Mouse (Mus musculus): Measurements from ENCODE around the gene Tsga10. TPM values are rescaled to one million over a fixed set of nuclear protein-coding genes. Genes with fewer than 3 reads are reported as not detected.
A peak's percentile ranks its signal among the peaks of the same experiment; 100 is the strongest.

The Tsga10 gene
- 10 to 100 TPM; 20.1 to 29.9 (median 23.7) TPM for total RNA-seq (2022)

DNA sequence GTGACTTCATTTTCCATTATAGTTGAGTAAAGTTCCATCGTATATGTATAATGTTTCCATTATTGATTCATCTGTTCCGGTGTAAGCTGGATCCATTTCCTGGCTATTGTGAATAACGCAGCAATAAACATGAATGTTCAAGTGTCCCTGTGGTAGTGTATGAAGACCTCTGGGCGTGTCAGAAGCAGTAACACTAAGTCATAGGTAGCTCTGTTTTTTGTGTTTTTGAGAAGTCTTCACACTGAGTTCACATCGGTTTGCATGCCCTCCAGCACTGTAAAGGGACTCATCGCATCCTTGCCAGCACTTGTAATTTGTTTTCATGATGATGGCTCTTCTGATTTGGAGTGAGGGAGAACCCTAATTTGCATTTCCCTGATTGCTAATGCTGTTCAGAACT is at the start of gene Tsga10:
Gene Tsga10, minus strand, starts transcription at position 144 of the 400 bp plus-strand sequence.
- DNase-seq (ENCODE audit: low spot score in 2 of 2) = no peak

DNA sequence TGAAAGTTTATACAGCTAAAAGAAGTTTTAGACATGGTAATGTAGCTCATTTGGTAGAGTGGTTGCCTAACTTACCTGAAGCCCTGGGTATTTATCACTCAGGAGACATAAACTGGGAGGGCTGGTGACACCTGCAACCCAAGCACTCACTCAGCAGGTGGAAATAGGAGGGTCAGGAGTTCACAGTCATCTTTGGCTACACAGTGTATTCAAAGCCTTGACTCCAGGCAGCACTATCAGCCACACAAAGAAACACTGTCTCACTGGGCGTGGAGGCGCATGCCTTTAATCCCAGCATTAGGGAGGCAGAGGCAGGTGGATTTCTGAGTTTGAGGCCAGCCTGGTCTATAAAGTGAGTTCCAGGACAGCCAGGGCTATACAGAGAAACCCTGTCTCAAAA is 46.5 kb upstream of the Tsga10 start:
- no peak for DNase-seq (ENCODE audit: low spot score in 2 of 2)

DNA sequence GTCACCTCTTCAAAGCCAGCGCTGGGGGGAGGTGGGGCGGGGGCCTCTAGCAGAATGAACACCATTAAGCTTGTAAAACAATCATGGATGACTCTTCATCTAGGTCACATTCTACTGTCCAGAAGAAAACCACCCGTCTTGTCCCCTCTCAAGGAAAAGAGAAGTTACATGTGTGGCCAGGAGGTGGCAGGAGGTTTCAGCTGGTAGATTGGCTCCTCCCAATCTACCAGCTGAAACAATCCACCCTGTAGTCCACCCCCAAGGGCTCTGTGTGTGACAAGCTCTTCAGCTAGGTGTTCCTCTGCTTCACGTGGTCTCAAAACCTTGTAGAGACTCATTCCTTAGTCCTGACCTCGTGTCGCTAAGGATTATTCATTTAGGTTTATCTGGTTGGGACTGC is 36.9 kb upstream of the Tsga10 start:
- no peak for DNase-seq (ENCODE audit: low spot score in 2 of 2)

- no peak for DNase-seq (ENCODE audit: low spot score in 2 of 2)
Observed at GRCm38 (mm10) chr1:37900288-37900687, 34.1 kb upstream of the Tsga10 start.

- DNase-seq (ENCODE audit: low spot score in 2 of 2) = no peak
Observed at GRCm38 (mm10) chr1:37899816-37900215, 33.6 kb upstream of the Tsga10 start.

DNA sequence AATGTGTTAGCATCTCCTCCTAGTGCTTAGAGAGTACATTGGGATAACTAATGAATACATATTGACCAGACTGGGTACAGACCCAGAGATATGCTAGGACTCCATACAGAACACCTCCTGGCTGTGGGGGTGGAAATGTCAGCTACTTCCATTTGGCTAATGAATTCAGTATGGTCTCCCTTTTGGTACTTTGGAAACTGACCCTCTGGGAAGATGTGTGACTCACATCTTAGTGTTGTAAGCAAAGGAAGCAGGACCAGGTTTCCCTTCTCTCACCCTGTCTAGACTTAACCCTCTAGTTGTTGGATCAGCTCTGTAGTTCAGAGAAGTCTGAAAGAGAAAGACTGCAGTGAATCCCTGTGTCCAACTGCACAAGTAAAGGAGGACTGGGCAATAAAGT is 28.4 kb upstream of the Tsga10 start:
- DNase-seq (ENCODE audit: low spot score in 2 of 2) = no peak

GRCm38 (mm10) chr1:37891400-37891799 is 25.2 kb upstream of the Tsga10 start:
- DNase-seq (ENCODE audit: low spot score in 2 of 2) = no peak

- peak; percentile 83 to 90 for DNase-seq (ENCODE audit: low spot score in 2 of 2)
Observed at GRCm38 (mm10) chr1:37890025-37890652, 23.9 kb upstream of the Tsga10 start, which contains the start of the genes Mitd1 and Mrpl30. Gene Mitd1, minus strand, starts transcription at chr1:37890411. Gene Mrpl30, plus strand, starts transcription at chr1:37890477.

- no peak for DNase-seq (ENCODE audit: low spot score in 2 of 2)
Observed at GRCm38 (mm10) chr1:37889206-37889605, 23.0 kb upstream of the Tsga10 start.

GRCm38 (mm10) chr1:37884451-37884850 is 18.2 kb upstream of the Tsga10 start:
- DNase-seq (ENCODE audit: low spot score in 2 of 2) = no peak

DNA sequence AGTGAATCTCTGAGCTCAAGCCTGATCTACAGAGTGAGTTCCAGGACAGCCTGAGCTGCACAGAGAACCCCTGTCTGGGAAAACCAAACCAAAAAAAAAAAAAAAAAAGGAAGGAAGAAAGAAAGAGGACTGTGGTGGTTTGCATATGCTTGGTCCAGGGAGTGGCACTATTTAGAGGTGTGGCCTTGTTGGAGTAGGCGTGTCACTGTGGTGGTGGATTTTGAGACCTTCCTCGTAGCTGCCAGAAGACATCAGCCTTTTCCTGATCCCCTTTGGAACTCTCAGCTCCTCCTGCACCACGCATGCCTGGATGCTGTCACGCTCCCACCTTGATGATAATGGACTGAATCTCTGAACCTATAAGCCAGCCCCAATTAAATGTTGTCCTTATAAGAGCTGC is 17.2 kb upstream of the Tsga10 start:
- no peak for DNase-seq (ENCODE audit: low spot score in 2 of 2)

GRCm38 (mm10) chr1:37877736-37878460 is 11.7 kb upstream of the Tsga10 start:
- DNase-seq (ENCODE audit: low spot score in 2 of 2) = no peak

GRCm38 (mm10) chr1:37873157-37873556 is 6.9 kb upstream of the Tsga10 start:
- DNase-seq (ENCODE audit: low spot score in 2 of 2) = no peak

DNA sequence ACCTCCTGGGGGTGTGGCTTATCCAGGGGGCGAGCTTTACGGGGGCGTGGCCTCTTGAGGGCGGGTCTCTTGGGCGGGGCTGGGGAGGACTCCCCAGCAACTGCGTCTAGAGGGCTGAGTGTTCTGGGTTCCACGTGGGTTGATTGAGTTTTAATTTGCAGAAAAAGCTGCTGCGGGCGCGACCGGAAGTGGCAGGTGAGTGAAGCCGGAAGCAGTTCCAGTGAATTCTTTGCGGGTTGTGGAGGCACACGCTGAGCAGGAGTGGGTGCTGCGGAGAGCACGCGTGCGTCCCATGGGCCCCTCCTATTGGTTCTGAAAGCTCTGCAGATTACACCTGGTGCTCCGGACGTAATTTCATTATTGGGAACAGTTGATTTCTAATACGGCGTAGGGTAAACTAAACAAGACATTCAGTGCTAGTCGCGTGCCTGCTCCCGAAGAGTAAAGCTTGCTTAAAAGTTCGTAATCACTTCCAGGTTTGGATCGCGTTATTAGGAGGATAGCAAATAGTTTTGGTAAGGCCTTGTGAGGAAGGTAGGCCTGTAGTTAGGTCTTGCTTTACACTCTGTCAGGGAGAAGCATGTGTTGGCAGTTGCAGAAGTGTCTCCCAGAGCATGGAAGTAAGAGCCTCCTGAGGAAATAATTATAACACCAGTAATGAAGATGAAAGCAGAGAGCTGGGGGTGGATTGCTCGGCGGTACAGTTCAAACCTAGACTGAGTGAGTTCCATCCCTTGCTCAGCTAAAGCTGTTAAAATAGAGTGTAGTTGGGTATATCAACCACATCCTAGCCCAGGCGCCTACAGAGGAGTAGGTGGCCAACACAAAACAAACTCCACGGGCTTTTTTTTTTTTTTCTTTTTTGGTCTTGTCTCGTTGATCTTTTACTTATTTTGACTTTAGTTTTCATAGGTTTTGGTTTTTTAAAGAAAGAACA is 6.2 kb upstream of the Tsga10 start:
- peak; percentile 77 to 83 for DNase-seq (ENCODE audit: low spot score in 2 of 2)

- DNase-seq (ENCODE audit: low spot score in 2 of 2) = no peak
Observed at GRCm38 (mm10) chr1:37871704-37872103, 5.5 kb upstream of the Tsga10 start, which contains the start of gene Lipt1. Gene Lipt1, plus strand, starts transcription at chr1:37871738.

GRCm38 (mm10) chr1:37869362-37869761 is 3.1 kb upstream of the Tsga10 start:
- DNase-seq (ENCODE audit: low spot score in 2 of 2) = no peak

DNA sequence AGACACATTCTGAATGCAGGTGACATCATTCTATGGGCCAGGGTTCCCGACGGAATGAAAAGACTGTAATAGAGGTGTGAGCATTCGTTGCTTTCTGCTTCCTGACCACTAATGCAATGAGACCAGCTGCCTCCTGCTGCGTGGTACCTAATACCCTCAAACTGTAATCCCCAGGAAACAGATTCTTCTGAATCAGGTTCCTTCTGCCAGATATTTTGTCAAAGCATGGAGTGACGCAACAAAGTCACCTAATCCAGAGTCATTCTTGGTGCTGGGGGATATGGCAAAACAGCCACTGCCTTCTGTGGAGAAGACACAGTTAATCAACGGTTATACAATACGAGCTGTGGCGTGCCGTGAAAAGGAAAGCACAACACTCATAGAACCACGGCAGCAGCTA is 2.4 kb upstream of the Tsga10 start:
- DNase-seq (ENCODE audit: low spot score in 2 of 2) = no peak

GRCm38 (mm10) chr1:37867684-37868322 is 1.6 kb upstream of the Tsga10 start:
- DNase-seq (ENCODE audit: low spot score in 2 of 2) = no peak

DNA sequence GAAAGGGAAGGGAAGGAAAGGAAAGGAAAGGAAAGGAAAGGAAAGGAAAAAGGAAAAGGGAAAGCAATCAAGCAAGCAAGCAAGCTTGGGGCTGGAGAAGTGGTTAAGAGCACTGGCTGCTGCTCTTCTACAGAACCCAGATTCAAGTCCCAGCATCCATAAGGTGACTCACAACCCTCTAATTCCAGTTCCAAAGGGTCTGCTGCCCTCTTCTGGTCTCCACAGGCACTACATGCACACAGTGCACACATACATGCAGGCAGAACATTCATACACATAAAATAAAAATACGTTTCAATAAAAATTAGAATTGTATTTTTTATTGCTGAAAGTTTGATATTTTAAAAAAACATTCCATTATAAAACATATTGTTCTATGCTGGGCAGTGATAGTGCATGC is 827 bp upstream of the Tsga10 start:
- no peak for DNase-seq (ENCODE audit: low spot score in 2 of 2)

DNA sequence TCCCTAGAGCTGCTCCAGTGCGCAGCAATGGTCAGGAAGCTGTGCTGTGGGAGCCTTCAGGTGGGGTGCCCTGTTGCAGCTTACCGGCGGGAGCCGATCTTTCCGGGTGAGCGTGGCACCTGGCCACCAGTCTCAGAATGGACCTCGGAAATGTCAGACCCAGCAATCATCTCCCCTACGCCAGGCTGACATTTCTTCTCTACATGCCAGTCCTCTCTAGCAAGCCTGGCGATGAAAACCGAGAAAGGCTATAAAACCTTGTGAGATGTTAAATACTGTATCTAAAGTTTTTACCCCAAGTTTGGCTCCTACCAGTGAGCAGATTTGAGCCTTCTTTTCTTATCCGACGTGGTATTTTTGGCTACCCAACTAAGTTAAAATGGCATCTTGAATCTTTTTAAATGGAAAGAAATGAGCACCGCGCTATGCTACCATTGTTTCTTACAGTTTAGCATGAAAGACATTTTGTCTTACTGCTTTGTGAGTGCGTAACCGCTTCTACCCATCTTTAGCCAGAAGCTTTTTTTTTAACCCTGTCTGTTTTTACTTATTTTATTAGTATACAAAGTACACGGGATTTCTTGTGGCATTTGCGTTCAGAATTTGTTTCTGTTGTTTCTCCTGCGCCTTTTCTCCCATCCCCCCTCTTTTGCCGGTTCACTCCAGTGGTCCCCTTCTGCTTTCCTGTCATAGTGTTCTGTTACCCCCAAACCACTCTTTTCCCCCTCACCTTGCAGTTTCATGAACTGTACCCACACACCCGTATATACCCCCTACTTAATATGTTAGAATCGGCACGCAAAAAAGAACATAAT is 621 bp downstream of the Tsga10 start:
- DNase-seq (ENCODE audit: low spot score in 2 of 2) = no peak

Measured in layer of hippocampus, adult 8-10 months (tissue).